Mouse (Mus musculus) spleen, adult 2 months (tissue): ENCODE results near the gene Cenpn.

Source experiments
- CTCF ChIP-seq: fragments of 200-500 bp; IDR thresholded peaks from 2 replicates; pipeline ENCODE4 v1.5.1; 2011; ENCODE audit warnings: mild to moderate bottlenecking, inconsistent platforms; ENCODE audit not compliant: insufficient read depth, insufficient read length, insufficient replicate concordance; ENCODE audit errors: extremely low read depth
- POLR2A ChIP-seq: fragments of 200-500 bp; IDR thresholded peaks from 2 replicates; pipeline ENCODE4 v1.6.1; 2011; ENCODE audit warnings: low read depth, low read length, inconsistent platforms

DNA sequence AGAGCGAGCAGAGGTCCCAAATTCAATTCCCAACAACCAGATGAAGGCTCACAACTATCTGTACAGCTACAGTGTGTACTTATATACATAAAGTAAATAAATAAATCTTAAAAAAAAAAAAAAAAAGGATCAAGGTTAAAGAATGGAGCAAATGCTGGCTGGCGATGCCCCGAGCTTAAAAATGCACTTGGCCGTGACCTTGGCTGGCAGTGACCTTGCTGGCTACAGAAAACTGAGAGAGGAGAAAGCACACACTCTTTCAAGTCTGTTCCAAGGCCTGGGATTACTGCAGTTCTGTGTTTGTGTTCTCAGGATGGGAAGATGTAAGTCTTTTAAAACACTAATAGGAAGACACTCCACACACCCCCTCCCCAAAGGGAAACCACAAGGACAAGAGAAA is 16.8 kb upstream of the Cenpn start:
- TF ChIP-seq POLR2A (no peak), CTCF (no peak)
